In the genomic region with DNA sequence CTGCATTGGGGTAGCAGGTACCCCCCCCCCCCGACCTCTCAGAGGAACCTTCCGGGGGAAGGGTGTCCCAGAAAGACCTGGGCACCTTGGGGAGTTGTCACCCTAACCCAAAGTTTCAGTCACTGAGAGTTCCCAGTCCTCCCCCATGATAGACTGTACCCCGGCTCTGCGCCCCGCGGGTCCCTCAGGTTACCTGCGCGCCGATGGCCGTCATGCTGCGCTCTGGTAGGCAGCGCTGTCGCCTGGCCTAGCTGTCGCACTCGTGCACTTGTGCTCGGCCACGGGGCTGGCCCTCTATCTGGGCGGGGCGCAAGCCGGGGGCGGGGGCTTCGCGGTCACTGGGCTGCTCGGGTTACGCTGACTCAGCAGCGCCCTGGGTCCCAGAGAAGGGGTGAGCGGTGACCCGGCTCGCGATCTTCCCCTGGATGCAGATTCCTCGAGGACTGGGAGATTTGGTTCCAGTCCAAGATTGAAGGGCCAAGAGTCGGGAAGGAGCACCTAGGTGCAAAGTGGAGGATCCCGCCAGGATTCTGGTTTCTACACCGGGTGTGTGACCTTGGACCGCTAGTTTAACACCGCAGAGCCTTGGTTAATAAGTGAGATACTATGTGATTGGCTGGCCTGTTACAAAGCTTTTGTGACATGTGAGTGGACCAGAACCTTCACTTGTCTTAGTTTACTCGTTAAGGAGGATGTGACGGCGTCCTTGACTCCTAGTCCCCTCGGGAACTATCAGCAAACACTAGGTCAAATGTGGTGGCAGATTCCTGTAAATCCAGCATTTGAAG, we compare ENCODE assay signal across 8 mouse cellular contexts. TPM values are rescaled to one million over a fixed set of nuclear protein-coding genes. Genes with fewer than 3 reads are reported as not detected.
DNase-seq lines count a peak whose midpoint lies in the region; ATAC-seq and TF ChIP-seq lines count a peak whose summit lies in the region.

Tmem37 (minus strand) TSS at position 556 of the 788 bp plus-strand sequence.

- H3K36me3 ChIP-seq in C2C12 (ENCODE audit: control insufficient read depth, insufficient read depth): peaks cover 3% of the 10 kb centered on the region
- H3K36me3 ChIP-seq in intestine, embryonic 16.5 days (ENCODE audit: control insufficient read depth, insufficient read depth, low read length): no peaks in the 10 kb centered on the region
- no peaks in the 10 kb centered on the region for H3K36me3 ChIP-seq in liver, postnatal 0 days (replicated peaks; ENCODE audit: insufficient read depth, low read length)
- no peaks in the 10 kb centered on the region for H3K36me3 ChIP-seq in neural tube, embryonic 12.5 days

- WGBS in intestine, embryonic 16.5 days: 2% methylated on average over 40 of the region's 40 CpGs
- 3% methylated on average over 40 of the region's 40 CpGs for WGBS in liver, postnatal 0 days (ENCODE audit: insufficient replicate concordance)
- 2% methylated on average over 40 of the region's 40 CpGs for WGBS in neural tube, embryonic 12.5 days

- no peaks in the 10 kb centered on the region for H3K4me1 ChIP-seq in cortical plate, adult 2 months (ENCODE audit: control insufficient read depth, insufficient read depth, low read length)
- peaks cover 32% of the 10 kb centered on the region for H3K4me1 ChIP-seq in intestine, embryonic 16.5 days (ENCODE audit: control insufficient read depth, insufficient read depth, low read length)
- peaks cover 25% of the 10 kb centered on the region for H3K4me1 ChIP-seq in liver, postnatal 0 days (ENCODE audit: insufficient read depth)
- peaks cover 12% of the 10 kb centered on the region for H3K4me1 ChIP-seq in neural tube, embryonic 12.5 days

- H3K4me3 ChIP-seq in C2C12 (ENCODE audit: insufficient read depth, poor library complexity, severe bottlenecking): peak within 1 kb of the TSS; percentile 48
- H3K4me3 ChIP-seq in cortical plate, adult 2 months (ENCODE audit: insufficient read depth, low read length): peak within 1 kb of the TSS; percentile 7; the same call in 1 of the 2 replicates
- peak within 1 kb of the TSS; percentile 53 for H3K4me3 ChIP-seq in intestine, embryonic 16.5 days (ENCODE audit: low read length)
- H3K4me3 ChIP-seq in liver, postnatal 0 days (ENCODE audit: low read depth, low read length): peak within 1 kb of the TSS; percentile 52
- peak within 1 kb of the TSS; percentile 36 for H3K4me3 ChIP-seq in neural tube, embryonic 12.5 days

- no peak for TF ChIP-seq CTCF in C2C12 (IDR thresholded peaks at IDR 0.05; ENCODE audit: control insufficient read depth, insufficient read depth, insufficient read length)
- TF ChIP-seq CTCF in cortical plate, adult 2 months (IDR thresholded peaks at IDR 0.05; ENCODE audit: extremely low read depth, insufficient read depth, low read length): no peak
- no peak for TF ChIP-seq CTCF in liver, postnatal 0 days (IDR thresholded peaks at IDR 0.05; ENCODE audit: low read depth)

- H3ac ChIP-seq in C2C12 (ENCODE audit: control insufficient read depth, insufficient read length, low read depth): peak within 1 kb of the TSS; percentile 63

- H3K9ac ChIP-seq in intestine, embryonic 16.5 days (ENCODE audit: low read depth, low read length): peak within 1 kb of the TSS; percentile 72
- peak within 1 kb of the TSS; percentile 62 for H3K9ac ChIP-seq in liver, postnatal 0 days (replicated peaks)
- peak within 1 kb of the TSS; percentile 55; the same call in 1 of the 2 replicates for H3K9ac ChIP-seq in neural tube, embryonic 12.5 days

- DNase-seq in NIH3T3 (ENCODE audit: low read depth): peak; percentile 69
- DNase-seq in liver, postnatal 0 days: peak; percentile 85
- DNase-seq in c-Kit-positive CD71-positive TER-119-positive erythroid progenitor cells, embryonic 14.5 days (ENCODE audit: low spot score): no peak

- TF ChIP-seq POLR2A in cortical plate, adult 2 months (IDR thresholded peaks at IDR 0.05; ENCODE audit: extremely low read depth, insufficient read depth, low read length): no peak

- H3K79me3 ChIP-seq in C2C12 (ENCODE audit: low read depth): peaks cover 4% of the 10 kb centered on the region

- H3K27ac ChIP-seq in cortical plate, adult 2 months (ENCODE audit: insufficient read depth, low read length): no peak within 1 kb of the TSS
- peak within 1 kb of the TSS; percentile 57 for H3K27ac ChIP-seq in intestine, embryonic 16.5 days (ENCODE audit: low read length)
- peak within 1 kb of the TSS; percentile 75 for H3K27ac ChIP-seq in liver, postnatal 0 days (ENCODE audit: low read depth)
- H3K27ac ChIP-seq in neural tube, embryonic 12.5 days: no peak within 1 kb of the TSS

- ATAC-seq in granulocyte monocyte progenitor cell, adult 5-6 weeks (replicated peaks; ENCODE audit: poor library complexity, severe bottlenecking): peak; percentile 80
- ATAC-seq in intestine, embryonic 16.5 days: peak; percentile 88
- peak; percentile 92 for ATAC-seq in liver, postnatal 0 days
- peak; percentile 64 for ATAC-seq in neural tube, embryonic 12.5 days (ENCODE audit: low FRiP score, low read depth)

- H3K9me3 ChIP-seq in intestine, embryonic 16.5 days (ENCODE audit: control insufficient read depth, low read length): no peaks in the 10 kb centered on the region
- no peaks in the 10 kb centered on the region for H3K9me3 ChIP-seq in liver, postnatal 0 days (ENCODE audit: low read length)
- H3K9me3 ChIP-seq in neural tube, embryonic 12.5 days: no peaks in the 10 kb centered on the region

- H3K27me3 ChIP-seq in C2C12 (ENCODE audit: control insufficient read depth, insufficient read depth, insufficient read length): no peaks in the 10 kb centered on the region
- no peaks in the 10 kb centered on the region for H3K27me3 ChIP-seq in intestine, embryonic 16.5 days (replicated peaks; ENCODE audit: control insufficient read depth, insufficient read depth, low read length)
- H3K27me3 ChIP-seq in liver, postnatal 0 days (ENCODE audit: insufficient read depth, low read length): no peaks in the 10 kb centered on the region
- H3K27me3 ChIP-seq in neural tube, embryonic 12.5 days (replicated peaks): peaks cover 18% of the 10 kb centered on the region

- peak within 1 kb of the TSS; percentile 89 for H3K4me2 ChIP-seq in intestine, embryonic 16.5 days (ENCODE audit: low read depth, low read length)
- peak within 1 kb of the TSS; percentile 78 for H3K4me2 ChIP-seq in liver, postnatal 0 days (ENCODE audit: low read depth, low read length)
- peak within 1 kb of the TSS; percentile 88 for H3K4me2 ChIP-seq in neural tube, embryonic 12.5 days (replicated peaks)

- no peak for TF ChIP-seq EP300 in liver, postnatal 0 days (IDR thresholded peaks at IDR 0.05; ENCODE audit: low read depth)

- peaks cover 37% of the 10 kb centered on the region for H3K79me2 ChIP-seq in C2C12 (ENCODE audit: control insufficient read depth, insufficient read depth)

TF ChIP-seq in C2C12, 6 proteins besides CTCF, POLR2A, EP300 and RAD21:
- peak; percentile 46 for TF ChIP-seq MAX (IDR thresholded peaks at IDR 0.05)
- TF ChIP-seq MYOG (IDR thresholded peaks at IDR 0.05; ENCODE audit: control insufficient read depth, extremely low read depth, insufficient read length): no peak
- no peak for TF ChIP-seq MYOD1 (IDR thresholded peaks at IDR 0.05; ENCODE audit: control insufficient read depth, insufficient read length, low read depth)
TF ChIP-seq in C2C12: peak in this region for 1.

RNA-seq across cellular contexts. Expression of gene Tmem37, which starts in this region (rescaled TPM):
- polyA plus RNA-seq in C2C12 (2012; fragmentation: generic; extraction: Trizol): 38.4 TPM
- 2.9 and 3.0 TPM in 2 replicates for polyA plus RNA-seq in cortical plate, adult 2 months (2012; rRNA removed)
- 1.3 TPM in 1 of 2 replicates, not detected in the other for total RNA-seq in granulocyte monocyte progenitor cell, adult 5-6 weeks (2014; fragmentation: Nextera tagmentation)
- 0.65 TPM in 1 of 2 replicates, not detected in the other for total RNA-seq in granulocyte monocyte progenitor cell, adult 5-6 weeks (2017)
- polyA plus RNA-seq in intestine, embryonic 16.5 days (2015; fragmentation: Nextera tagmentation; extraction: Ambion mirVana): 108 and 129 TPM in 2 replicates
- polyA plus RNA-seq in liver, postnatal 0 days (2015; fragmentation: Nextera tagmentation; extraction: Ambion mirVana): 194 and 201 TPM in 2 replicates
- polyA plus RNA-seq in neural tube, embryonic 12.5 days (2016; fragmentation: Nextera tagmentation; extraction: Ambion mirVana): 6.8 TPM in 2 replicates

Comparison
In these comparisons a context has a peak if more than half of its experiments do, and no peak if none do; other contexts are left out.
1. H3K27ac ChIP-seq: peak in intestine, embryonic 16.5 days (single experiment) and liver, postnatal 0 days (single experiment); none in cortical plate, adult 2 months (single experiment) and neural tube, embryonic 12.5 days (single experiment).
2. Peak in every context shown above with its lines, with median percentiles within 50 percentile points of each other: H3K4me3 ChIP-seq, ATAC-seq, H3K4me2 ChIP-seq and H3K9ac ChIP-seq.